Comparison of ENCODE assay signal across 9 mouse cellular contexts in the genomic region with DNA sequence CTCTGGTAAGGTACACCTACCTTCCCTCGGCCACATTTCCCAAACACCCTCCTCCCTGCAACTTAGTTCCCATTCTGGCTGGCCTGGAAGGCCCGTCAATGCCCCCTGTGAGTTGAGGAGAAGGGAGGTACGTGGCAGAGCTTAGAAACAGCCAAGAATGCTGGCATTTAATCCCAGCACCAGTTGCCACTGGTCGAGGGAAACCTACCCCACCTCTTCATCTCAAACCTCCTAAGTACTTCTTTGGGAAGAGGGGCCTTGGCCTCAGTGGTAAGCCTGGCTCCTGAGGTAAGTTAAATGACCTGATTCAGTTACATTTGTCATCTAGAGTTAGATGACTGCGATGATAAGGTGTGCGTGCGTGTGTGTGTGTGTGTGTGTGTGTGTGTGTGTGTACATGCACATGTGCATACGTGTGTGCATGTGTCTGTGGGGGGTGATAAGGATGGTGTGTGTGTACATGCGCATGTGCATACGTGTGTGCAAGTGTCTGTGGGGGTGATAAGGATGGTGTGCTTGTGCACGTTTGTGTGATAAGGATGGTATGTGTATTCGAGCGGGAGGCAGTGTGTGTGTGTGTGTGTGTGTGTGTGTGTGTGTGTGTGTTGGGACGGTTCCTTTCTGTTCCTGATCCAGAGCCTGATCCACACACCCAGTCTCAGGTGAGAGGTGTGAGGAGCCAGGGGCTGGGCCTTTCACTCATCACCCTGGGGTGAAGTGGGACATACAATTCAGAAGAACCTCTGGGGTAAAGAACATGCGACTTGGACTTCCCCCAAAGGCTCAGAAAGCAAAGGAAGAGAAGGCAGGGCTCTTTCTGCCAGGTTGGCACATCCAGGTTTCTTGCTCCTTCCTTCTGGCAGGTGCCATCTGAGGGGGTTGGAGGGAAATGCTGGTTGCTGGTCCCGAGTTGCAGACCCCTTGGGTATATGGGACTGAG. TPM values are rescaled to one million over a fixed set of nuclear protein-coding genes. Genes with fewer than 3 reads are reported as not detected.
A peak's percentile ranks its signal among the peaks of the same experiment; 100 is the strongest.
DNase-seq lines count a peak whose midpoint lies in the region; ATAC-seq and TF ChIP-seq lines count a peak whose summit lies in the region.
"Had no signal": no experiment of that assay in that cellular context is flagged by ENCODE, and none has a peak within 500 bp of the region (broad histone marks: within the 10 kb centered on the region; RNA-seq: fewer than 3 reads in every experiment).

No protein-coding gene starts in this region.

- peak overlapping the region; percentile 84 for H3K9ac ChIP-seq in heart, embryonic 16.5 days (ENCODE audit: low read length)
- peak overlapping the region; percentile 86 for H3K9ac ChIP-seq in liver, postnatal 0 days (replicated peaks)

- peaks cover 18% of the 10 kb centered on the region; the same call in 1 of the 2 replicates for H3K27me3 ChIP-seq in thymus, adult 2 months (ENCODE audit: control insufficient read depth, insufficient read depth, low read length)
- H3K27me3 ChIP-seq in heart, embryonic 16.5 days (ENCODE audit: control insufficient read depth, insufficient read depth, low read length): 0 out of 2 replicates have a peak, but pooled peaks cover 2% of the 10 kb centered on the region
- H3K27me3 ChIP-seq in liver, postnatal 0 days (ENCODE audit: insufficient read depth, low read length): peaks cover 9% of the 10 kb centered on the region

- no peak overlapping the region for H3K27ac ChIP-seq in thymus, adult 2 months (ENCODE audit: control insufficient read depth, insufficient read depth, low read length)
- peak overlapping the region; percentile 79 for H3K27ac ChIP-seq in heart, embryonic 16.5 days (ENCODE audit: low read length)
- H3K27ac ChIP-seq in liver, postnatal 0 days (ENCODE audit: low read depth): peak overlapping the region; percentile 87

- peak overlapping the region; percentile 98 for H3K4me2 ChIP-seq in heart, embryonic 16.5 days (ENCODE audit: low read depth, low read length)
- H3K4me2 ChIP-seq in liver, postnatal 0 days (ENCODE audit: low read depth, low read length): peak overlapping the region; percentile 89

- TF ChIP-seq CTCF in thymus, adult 2 months (IDR thresholded peaks at IDR 0.05; ENCODE audit: borderline replicate concordance, control insufficient read depth, extremely low read depth, insufficient read depth, low read length, poor library complexity): no peak
- no peak for TF ChIP-seq CTCF in liver, postnatal 0 days (IDR thresholded peaks at IDR 0.05; ENCODE audit: low read depth)

- TF ChIP-seq POLR2A in thymus, adult 2 months (IDR thresholded peaks at IDR 0.05; ENCODE audit: control insufficient read depth, extremely low read depth, insufficient read depth, low read length, poor library complexity): no peak

- peaks cover 31% of the 10 kb centered on the region for H3K4me1 ChIP-seq in thymus, adult 2 months (replicated peaks; ENCODE audit: control insufficient read depth, insufficient read depth, low read length)
- peaks cover 28% of the 10 kb centered on the region for H3K4me1 ChIP-seq in heart, embryonic 16.5 days (ENCODE audit: control insufficient read depth, insufficient read depth, low read length)
- peaks cover 24% of the 10 kb centered on the region for H3K4me1 ChIP-seq in liver, postnatal 0 days (ENCODE audit: insufficient read depth)

- no peaks in the 10 kb centered on the region for H3K9me3 ChIP-seq in heart, embryonic 16.5 days (replicated peaks; ENCODE audit: control insufficient read depth, low read length)
- no peaks in the 10 kb centered on the region for H3K9me3 ChIP-seq in liver, postnatal 0 days (ENCODE audit: low read length)

- no peak for TF ChIP-seq EP300 in liver, postnatal 0 days (IDR thresholded peaks at IDR 0.05; ENCODE audit: low read depth)

- no peak for ATAC-seq in heart, embryonic 16.5 days (replicated peaks; ENCODE audit: extremely low read depth, insufficient read depth, low FRiP score)
- no peak for ATAC-seq in liver, postnatal 0 days

- peak overlapping the region; percentile 40 for H3K4me3 ChIP-seq in thymus, adult 2 months (ENCODE audit: control insufficient read depth, insufficient read depth, low read length)
- peak overlapping the region; percentile 68 for H3K4me3 ChIP-seq in heart, embryonic 16.5 days (ENCODE audit: low read length)
- peak overlapping the region; percentile 75 for H3K4me3 ChIP-seq in liver, postnatal 0 days (ENCODE audit: low read depth, low read length)

- WGBS in thymus, adult 2 months: 25% methylated on average over 16 of the region's 16 CpGs
- WGBS in heart, embryonic 16.5 days: 33% methylated on average over 16 of the region's 16 CpGs
- WGBS in liver, postnatal 0 days (ENCODE audit: insufficient replicate concordance): 7% methylated on average over 16 of the region's 16 CpGs

- no peak for DNase-seq in thymus, adult 2 months
- DNase-seq in thymus, postnatal 36 days: no peak
- DNase-seq in liver, postnatal 0 days: no peak
- DNase-seq in adrenal gland, postnatal 14 days: no peak
- DNase-seq in right cerebral cortex, adult 2 months (ENCODE audit: low spot score in 2 of 2): no peak
- DNase-seq in embryo, embryonic 9.5 days (ENCODE audit: extremely low spot score): no peak
- no peak for DNase-seq in adrenal gland, postnatal 4 days (ENCODE audit: low spot score in 2 of 2)

- no peaks in the 10 kb centered on the region for H3K36me3 ChIP-seq in thymus, adult 2 months (ENCODE audit: control insufficient read depth, insufficient read depth, low read length)
- no peaks in the 10 kb centered on the region for H3K36me3 ChIP-seq in heart, embryonic 16.5 days (ENCODE audit: control insufficient read depth, insufficient read depth)
- H3K36me3 ChIP-seq in liver, postnatal 0 days (replicated peaks; ENCODE audit: insufficient read depth, low read length): peaks cover 2% of the 10 kb centered on the region; the same call in 1 of the 2 replicates

RNA-seq across cellular contexts. Expression of gene Igfbp4, which starts 1.1 kb away (rescaled TPM):
- polyA plus RNA-seq in thymus, adult 2 months (2012; rRNA removed): 176 and 220 TPM in 2 replicates
- 377 and 385 TPM in 2 replicates for polyA plus RNA-seq in heart, embryonic 16.5 days (2015; fragmentation: Nextera tagmentation; extraction: Ambion mirVana)
- polyA plus RNA-seq in liver, postnatal 0 days (2015; fragmentation: Nextera tagmentation; extraction: Ambion mirVana): 665 and 672 TPM in 2 replicates
- 112 and 219 TPM in 2 replicates for total RNA-seq in adrenal gland, postnatal 14 days (2021)
- total RNA-seq in adrenal gland, postnatal 4 days (2021): 100 to 1,000 TPM; 223 to 254 TPM

RNA-seq across cellular contexts. Expression of gene Top2a, which starts 18.1 kb away (rescaled TPM):
- polyA plus RNA-seq in thymus, adult 2 months (2012; rRNA removed): 59.2 and 85.6 TPM in 2 replicates
- polyA plus RNA-seq in heart, embryonic 16.5 days (2015; fragmentation: Nextera tagmentation; extraction: Ambion mirVana): 162 and 179 TPM in 2 replicates
- polyA plus RNA-seq in liver, postnatal 0 days (2015; fragmentation: Nextera tagmentation; extraction: Ambion mirVana): 74.3 and 90.2 TPM in 2 replicates
- 52.0 and 70.5 TPM in 2 replicates for total RNA-seq in adrenal gland, postnatal 14 days (2021)
- total RNA-seq in adrenal gland, postnatal 4 days (2021): 100 to 1,000 TPM in 1 of 2 experiments, 10 to 100 TPM in 1; 97.3 to 114 TPM

RNA-seq across cellular contexts. Expression of gene Tns4, which starts 47.0 kb away (rescaled TPM):
- polyA plus RNA-seq in thymus, adult 2 months (2012; rRNA removed): 5.2 and 7.5 TPM in 2 replicates
- 0.06 and 0.71 TPM in 2 replicates for polyA plus RNA-seq in heart, embryonic 16.5 days (2015; fragmentation: Nextera tagmentation; extraction: Ambion mirVana)
- 0.25 and 0.31 TPM in 2 replicates for polyA plus RNA-seq in liver, postnatal 0 days (2015; fragmentation: Nextera tagmentation; extraction: Ambion mirVana)
- total RNA-seq in adrenal gland, postnatal 14 days (2021): 0.52 and 0.90 TPM in 2 replicates
- under 1 TPM; 0.31 to 0.51 TPM for total RNA-seq in adrenal gland, postnatal 4 days (2021)

RNA-seq across cellular contexts. Expression of gene Gjd3, which starts 59.3 kb away (rescaled TPM):
- 1.3 and 1.9 TPM in 2 replicates for polyA plus RNA-seq in thymus, adult 2 months (2012; rRNA removed)
- 4.1 and 4.5 TPM in 2 replicates for polyA plus RNA-seq in heart, embryonic 16.5 days (2015; fragmentation: Nextera tagmentation; extraction: Ambion mirVana)
- not detected in 2 replicates for polyA plus RNA-seq in liver, postnatal 0 days (2015; fragmentation: Nextera tagmentation; extraction: Ambion mirVana)
- not detected in 2 replicates for total RNA-seq in adrenal gland, postnatal 14 days (2021)
- total RNA-seq in adrenal gland, postnatal 4 days (2021): 1 to 10 TPM in 1 of 2 experiments, under 1 TPM in 1; 0.50 to 1.0 TPM
- total RNA-seq: common myeloid progenitor, adult 5-6 weeks had no signal
